Mouse (Mus musculus): ENCODE measurements at regions not wholly inside any gene's neighbourhood (a gene's known extent, or its start where the extent isn't known, plus 50 kb on each side); places are given as distances from the start of the nearest gene placed in this dataset.

DNA sequence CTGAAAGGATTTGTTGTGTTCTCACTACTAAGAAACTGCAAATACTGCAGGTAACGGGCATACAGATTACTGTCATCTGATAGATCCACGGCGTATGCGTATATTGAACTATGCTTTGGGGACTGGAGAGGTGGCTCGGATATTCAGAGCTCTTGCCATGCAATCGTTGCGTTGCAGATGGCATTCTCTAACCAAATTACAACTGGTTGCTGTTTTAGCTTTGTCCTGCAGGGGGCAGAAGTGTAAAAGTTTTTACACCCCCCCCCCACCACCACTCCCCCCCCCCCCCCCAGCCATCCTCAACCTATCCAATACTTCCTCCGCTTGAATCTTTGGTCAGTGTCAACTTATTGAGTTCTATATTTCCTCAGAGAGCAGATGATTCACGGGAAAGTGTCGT lies 51.6 kb upstream of the Mon1b start:
- no peaks in the 10 kb centered on the region for H3K36me3 ChIP-seq (ENCODE audit: control insufficient read depth in 1 of 2, insufficient read depth in 2 of 2, low read length in 2 of 2)
- DNase-seq (ENCODE audit: low read depth, low spot score), result no peak
- H3K4me1 ChIP-seq (ENCODE audit: control insufficient read depth in 1 of 2, insufficient read depth in 2 of 2, low read length in 2 of 2), result no peaks in the 10 kb centered on the region
- H3K27me3 ChIP-seq (ENCODE audit: control insufficient read depth in 1 of 2, insufficient read depth in 2 of 2, low read length in 2 of 2), result no peaks in the 10 kb centered on the region
- H3K9ac ChIP-seq (ENCODE audit: control insufficient read depth, low read depth, low read length, poor library complexity, severe bottlenecking), result no peak overlapping the region
- TF ChIP-seq ZKSCAN1 (IDR thresholded peaks at IDR 0.05; ENCODE audit: low read depth, low read length), result no peak
- no peaks in the 10 kb centered on the region for H3K9me3 ChIP-seq (replicated peaks; ENCODE audit: insufficient read depth, low read length)
- H3K27ac ChIP-seq (ENCODE audit: control insufficient read depth, low read depth, low read length), result no peak overlapping the region
- no peaks in the 10 kb centered on the region for H3K79me2 ChIP-seq (ENCODE audit: control insufficient read depth, insufficient read depth, low read length, poor library complexity)
- H3K4me3 ChIP-seq (ENCODE audit: control insufficient read depth in 1 of 2, insufficient read depth in 1 of 2, low read depth in 2 of 2, low read length in 2 of 2), result no peak overlapping the region
